Mouse (Mus musculus) 3134 (cell line): Measurements from ENCODE around the gene Clec4g.

Source experiments
- DNase-seq: peaks from one replicate; pipeline ENCODE4 v3.0.0-alpha.2; 2011; ENCODE audit warnings: low spot score; ENCODE audit not compliant: insufficient read length; ENCODE audit errors: extremely low read depth

The Clec4g gene

GRCm38 (mm10) chr8:3679656-3680055 lies 40.8 kb downstream of the Clec4g start:
- DNase-seq = no peak

DNA sequence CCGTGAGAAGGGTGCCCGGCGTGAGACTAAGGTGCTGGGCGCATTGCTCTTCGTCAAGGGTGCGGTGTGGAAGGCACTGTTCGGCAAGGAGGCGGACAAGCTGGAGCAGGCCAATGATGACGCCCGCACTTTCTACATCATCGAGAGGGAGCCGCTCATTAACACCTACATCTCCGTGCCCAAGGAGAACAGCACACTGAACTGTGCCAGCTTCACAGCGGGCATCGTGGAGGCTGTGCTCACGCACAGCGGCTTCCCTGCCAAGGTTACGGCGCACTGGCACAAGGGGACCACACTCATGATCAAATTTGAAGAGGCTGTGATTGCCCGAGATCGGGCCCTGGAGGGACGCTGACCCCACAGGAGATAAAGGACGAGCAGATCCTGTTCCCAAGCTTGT lies 41.2 kb downstream of the Clec4g start:
- DNase-seq = peak; percentile 15

GRCm38 (mm10) chr8:3678831-3679230 lies 41.6 kb downstream of the Clec4g start:
- DNase-seq = no peak

DNA sequence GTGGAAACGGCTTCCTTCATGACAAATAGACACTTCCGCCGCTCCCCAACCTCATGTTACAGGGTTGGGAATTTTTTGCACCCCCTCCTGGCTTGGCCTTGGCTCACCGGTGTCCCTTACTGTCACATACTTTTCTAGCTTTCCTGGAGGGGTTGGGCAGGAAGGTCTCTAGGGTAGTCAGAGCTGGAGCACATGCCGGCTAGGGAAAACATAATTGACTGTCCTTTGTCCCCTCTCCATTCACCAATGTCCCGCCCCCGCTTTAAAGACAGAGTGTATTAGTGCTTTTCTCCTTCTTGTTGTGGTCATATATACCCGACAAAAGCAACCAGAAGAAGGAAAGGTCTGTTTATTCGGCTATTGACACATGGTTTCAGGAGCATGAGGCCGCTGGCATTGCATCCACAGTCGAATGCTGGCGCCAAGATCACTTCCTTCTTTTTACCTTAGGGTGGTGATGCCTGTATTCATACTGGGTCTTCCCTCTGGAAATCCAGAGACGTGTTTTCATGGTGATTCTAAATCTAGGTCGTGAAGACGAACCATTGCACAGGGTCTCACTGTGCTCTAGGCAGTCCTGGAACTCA lies 43.4 kb downstream of the Clec4g start:
- no peak for DNase-seq

DNA sequence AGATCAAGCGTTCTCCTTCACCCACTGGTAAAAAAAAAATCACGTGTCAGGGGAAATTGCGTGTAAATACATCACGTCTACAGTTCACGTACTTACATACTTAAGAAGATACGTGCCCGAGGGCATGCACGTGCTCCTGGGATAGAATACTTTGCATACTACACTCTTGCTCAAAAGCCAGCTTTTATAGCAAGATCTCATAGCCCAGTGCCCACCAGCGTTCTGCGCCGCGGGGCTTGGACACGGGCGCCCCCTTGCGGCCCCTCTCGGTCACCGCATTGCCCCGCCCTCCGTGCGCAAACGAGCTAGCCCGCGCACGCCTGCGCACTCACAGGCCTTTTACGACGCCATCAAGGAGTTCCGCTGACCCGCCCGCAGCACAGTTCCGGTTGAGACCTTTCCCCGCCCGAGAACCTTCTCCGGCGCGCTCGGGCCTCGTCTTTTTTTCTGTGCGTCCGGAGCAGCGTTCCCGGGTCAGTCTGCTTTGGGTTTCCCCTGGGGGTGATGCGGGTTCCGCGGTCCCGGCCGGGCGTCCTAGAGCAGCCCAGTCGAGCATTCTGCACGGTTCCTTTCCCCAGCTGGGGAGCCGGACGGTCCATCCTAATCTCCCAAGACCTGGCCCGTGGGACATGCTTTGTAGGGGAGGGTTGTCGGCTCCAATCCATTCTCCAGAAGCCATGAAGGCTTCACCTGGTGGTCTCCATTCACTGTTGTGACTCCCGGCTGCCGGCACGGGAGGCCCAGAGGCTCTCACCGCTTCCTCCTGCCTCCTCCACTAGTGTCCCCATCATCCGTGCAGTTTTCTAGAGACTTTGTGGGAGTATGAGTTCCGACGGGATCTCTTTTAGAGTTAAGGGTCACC lies 44.1 kb downstream of the Clec4g start, which contains the start of gene Trappc5:
Trappc5 (plus strand) TSS at position 169 of the 862 bp plus-strand sequence.
- peak; percentile 94 for DNase-seq

- DNase-seq = peak; percentile 18
These were observed 45.8 kb downstream of the Clec4g start for GRCm38 (mm10) chr8:3674671-3675070.

GRCm38 (mm10) chr8:3671980-3672491 lies 48.4 kb downstream of the Clec4g start, which contains the start of gene Fcor:
Gene Fcor, minus strand, starts transcription at chr8:3672362.
- peak; percentile 62 for DNase-seq

DNA sequence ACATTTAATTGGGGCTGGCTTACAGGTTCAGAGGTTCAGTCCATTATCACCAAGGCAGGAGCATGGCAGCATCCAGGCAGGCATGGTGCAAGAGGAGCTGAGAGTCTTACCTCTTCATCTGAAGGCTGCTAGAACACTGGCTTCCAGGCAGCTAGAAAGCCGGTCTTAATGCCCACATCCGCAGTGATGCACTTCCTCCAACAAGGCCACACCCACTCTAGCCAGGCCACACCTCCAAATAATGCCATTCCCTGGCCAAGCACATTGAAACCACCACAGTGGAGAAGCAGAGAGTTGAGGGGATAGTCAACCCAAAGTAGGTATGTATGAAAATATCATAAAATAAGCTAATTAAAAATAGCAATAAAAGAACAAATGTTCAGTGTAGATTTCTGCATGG lies 50.1 kb downstream of the Clec4g start:
- DNase-seq = peak; percentile 26

DNA sequence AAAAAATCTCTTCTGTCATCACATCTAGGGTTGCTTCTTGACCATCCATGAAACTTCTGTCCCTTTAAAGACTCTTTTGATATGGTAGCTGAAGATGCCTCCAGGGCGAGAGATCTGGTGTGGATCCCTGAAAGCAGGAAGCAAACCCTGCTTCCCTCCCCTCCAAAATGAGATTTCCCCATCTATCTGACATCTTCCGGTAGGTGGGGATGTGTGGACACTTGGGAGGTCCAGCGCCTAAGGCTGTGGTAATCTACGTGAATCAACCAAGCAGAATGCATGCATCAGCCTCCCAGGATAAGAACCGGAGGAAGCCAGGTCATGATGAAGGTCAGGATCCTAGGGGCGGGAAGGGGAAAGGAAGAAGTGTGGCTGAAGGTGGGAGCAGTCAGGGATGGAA lies 54.9 kb downstream of the Clec4g start, which contains the start of gene Mcemp1:
Mcemp1 (plus strand) TSS at position 248 of the 400 bp plus-strand sequence.
- no peak for DNase-seq

- no peak for DNase-seq
These were observed 56.0 kb downstream of the Clec4g start for GRCm38 (mm10) chr8:3664405-3664804.

DNA sequence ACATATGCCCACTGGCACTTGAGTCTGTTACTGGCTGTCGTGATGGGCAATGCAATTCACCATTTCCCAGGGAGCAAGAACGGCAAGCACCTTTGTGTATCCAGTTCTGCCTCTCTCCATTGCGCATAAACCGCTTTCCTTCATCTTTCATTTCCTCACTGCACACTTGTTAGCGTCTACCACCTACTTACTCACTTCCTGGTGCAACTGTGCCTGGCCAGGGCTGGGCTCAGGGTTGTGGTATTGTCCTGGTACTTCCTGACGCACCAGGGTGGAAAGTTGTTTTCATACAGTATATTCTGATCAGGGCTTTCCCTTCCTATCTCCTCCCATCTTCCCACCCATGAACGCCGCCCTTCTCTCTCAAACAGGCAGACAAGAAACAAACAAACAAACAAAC lies 59.6 kb downstream of the Clec4g start:
- no peak for DNase-seq
